Mouse (Mus musculus) megakaryocyte, embryonic 14.5 days (primary cell): ENCODE measurements around the gene Ptges2.

Experiments used
- FLI1 ChIP-seq: IDR thresholded peaks from 2 replicates; pipeline ENCODE4 v1.6.1; 2012; ENCODE audit warnings: low read length, inconsistent platforms, mixed read lengths
- GATA1 ChIP-seq: IDR thresholded peaks from 3 replicates; pipeline ENCODE4 v1.6.1; 2012; ENCODE audit warnings: mixed read lengths, low read length, inconsistent platforms, borderline replicate concordance

GRCm38 (mm10) chr2:32352151-32353006, 43.3 kb upstream of the Ptges2 start, which contains the start of gene Ciz1:
- TF ChIP-seq GATA1 (no peak), FLI1 (no peak)
